Mouse (Mus musculus): ENCODE results near the gene Fads6. TPM values are rescaled to one million over a fixed set of nuclear protein-coding genes. Genes with fewer than 3 reads are reported as not detected.

Fads6 gene
- polyA plus RNA-seq, 1 experiment from 2014 or later, result 0.46 TPM

DNA sequence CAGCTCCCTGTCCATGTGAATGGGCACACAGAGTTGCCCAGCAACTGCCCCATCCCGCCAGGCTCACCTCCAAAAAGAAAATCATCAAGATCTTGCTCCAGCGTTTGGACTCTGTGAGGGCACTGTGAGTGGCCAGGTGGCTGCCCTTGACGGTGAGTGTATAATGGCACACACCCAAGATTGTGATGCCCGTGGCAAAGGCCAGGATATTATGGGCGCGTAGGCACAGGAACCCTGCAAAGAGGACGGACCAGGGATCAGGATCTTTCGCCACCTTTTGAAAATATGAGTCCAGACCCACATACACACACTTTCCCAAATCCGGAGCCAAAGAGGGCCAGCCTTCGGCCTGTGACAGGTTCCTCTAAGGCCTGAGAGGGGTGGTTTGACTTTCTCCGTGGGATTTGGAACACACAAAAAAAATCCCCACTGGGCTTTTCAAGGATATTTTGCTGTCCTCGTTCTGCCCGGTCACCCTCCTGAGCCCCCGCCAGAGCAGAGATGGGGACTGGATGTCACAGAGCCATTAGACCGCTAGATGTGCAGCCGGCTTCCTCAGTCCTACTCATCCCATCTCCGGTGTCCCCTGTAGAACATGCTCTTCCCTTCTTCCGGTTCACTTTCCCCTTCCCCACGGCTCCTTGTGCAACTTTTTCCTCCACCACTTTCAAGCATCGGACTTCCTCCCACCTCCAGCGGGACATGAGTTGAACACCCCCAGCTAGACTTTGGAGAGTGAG lies 822 bp downstream of the Fads6 start:
- Histone ChIP-seq H3K4me2 (replicated peaks) (peak overlapping the region; percentile 82), H3K27me3 (replicated peaks) (peaks cover 26% of the 10 kb centered on the region), H3K27ac (no peak overlapping the region), H3K4me3 (peak overlapping the region; percentile 41), H3K4me1 (peaks cover 7% of the 10 kb centered on the region), H3K36me3 (no peaks in the 10 kb centered on the region), H3K9ac (peak overlapping the region; percentile 59; the same call in 1 of the 2 replicates), H3K9me3 (no peaks in the 10 kb centered on the region)
- WGBS, result 58% methylated on average over 21 of the region's 21 CpGs
- ATAC-seq (ENCODE audit: low FRiP score, low read depth), result no peak

DNA sequence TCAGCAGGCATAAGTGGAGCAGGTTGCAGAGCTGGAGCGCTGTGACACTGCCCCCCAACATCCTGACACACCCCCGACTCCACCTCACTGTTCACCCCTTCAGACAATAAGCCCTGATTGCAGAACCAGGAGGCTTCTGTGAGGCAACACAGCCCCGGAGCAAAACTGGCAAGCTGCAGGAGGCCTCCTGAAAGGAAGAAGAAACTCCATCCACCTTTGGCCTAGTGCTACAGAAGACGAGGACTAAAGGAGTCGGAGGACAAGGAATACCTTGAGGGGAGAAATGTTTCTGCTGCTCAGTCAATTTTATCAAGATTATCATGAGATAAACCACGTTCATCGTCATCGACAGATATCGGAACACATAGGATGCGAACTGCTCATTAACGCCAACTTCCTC lies 1.5 kb downstream of the Fads6 start:
- Histone ChIP-seq H3K9ac (no peak overlapping the region), H3K4me1 (peaks cover 7% of the 10 kb centered on the region), H3K4me3 (no peak overlapping the region), H3K27ac (no peak overlapping the region), H3K27me3 (replicated peaks) (peaks cover 26% of the 10 kb centered on the region), H3K9me3 (no peaks in the 10 kb centered on the region), H3K36me3 (no peaks in the 10 kb centered on the region), H3K4me2 (replicated peaks) (no peak overlapping the region)
- 91% methylated on average over 11 of the region's 11 CpGs for WGBS
- ATAC-seq (ENCODE audit: low FRiP score, low read depth), result no peak

DNA sequence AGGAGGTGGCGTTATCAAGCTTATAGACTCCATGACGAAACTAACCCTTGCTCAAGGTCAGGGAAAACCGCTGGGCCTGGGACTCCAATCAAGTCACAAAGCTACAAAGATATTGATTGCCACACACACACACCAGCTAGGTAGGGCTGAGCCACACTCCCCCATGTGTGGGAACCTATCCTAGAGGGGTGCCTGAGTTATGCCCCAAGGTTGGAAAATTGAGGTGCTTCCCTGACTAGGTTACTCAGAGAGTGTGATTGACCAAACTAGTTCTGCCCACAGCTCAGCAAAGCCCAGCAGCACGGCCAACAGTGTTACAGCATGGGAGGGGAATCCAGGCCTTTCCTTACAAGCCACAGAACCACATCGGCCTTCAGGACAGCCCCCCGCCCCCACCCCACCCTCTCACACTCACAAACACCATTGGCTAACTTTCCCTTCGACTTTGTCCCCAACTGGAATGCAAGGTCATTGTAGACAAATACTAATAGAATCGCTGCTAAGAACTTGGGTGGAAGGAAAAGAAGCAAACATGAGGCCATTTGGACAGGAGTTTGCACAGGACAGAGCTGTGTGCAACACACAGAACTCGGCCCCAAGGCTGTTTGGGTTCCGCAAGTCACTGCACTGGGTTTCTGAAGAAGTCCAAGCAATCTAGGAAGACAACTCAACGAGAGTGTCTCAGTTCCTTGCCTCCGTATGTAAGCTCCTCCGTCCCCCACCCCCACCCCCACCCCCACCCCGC lies 4.7 kb downstream of the Fads6 start:
- no peak overlapping the region for H3K4me3 ChIP-seq
- H3K9me3 ChIP-seq, result no peaks in the 10 kb centered on the region
- no peak overlapping the region for H3K9ac ChIP-seq
- H3K27ac ChIP-seq, result no peak overlapping the region
- no peak overlapping the region for H3K4me2 ChIP-seq (replicated peaks)
- H3K27me3 ChIP-seq (replicated peaks), result peaks cover 17% of the 10 kb centered on the region
- H3K36me3 ChIP-seq, result no peaks in the 10 kb centered on the region
- H3K4me1 ChIP-seq, result peaks cover 7% of the 10 kb centered on the region
- no peak for ATAC-seq (ENCODE audit: low FRiP score, low read depth)
- 79% methylated on average over 14 of the region's 14 CpGs for WGBS

DNA sequence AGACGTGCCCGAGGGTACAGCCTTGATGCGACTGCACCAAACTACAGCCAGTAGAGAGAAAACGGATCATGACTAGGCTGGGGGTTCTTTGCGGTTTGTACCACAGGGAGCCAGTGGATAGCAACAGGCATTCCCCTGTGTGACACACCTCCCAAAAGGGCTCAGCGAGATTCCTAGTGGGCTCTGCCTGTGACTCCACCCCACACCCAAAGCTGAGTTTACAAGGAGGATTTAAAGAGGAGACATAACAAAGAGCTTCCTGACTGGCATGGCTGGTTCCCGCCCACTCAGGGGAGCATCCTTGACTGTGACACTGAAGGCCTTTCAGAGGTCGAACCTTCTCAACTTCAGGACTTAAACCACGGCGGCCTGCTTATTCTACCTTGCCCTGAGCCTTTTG lies 6.0 kb downstream of the Fads6 start:
- no peak for ATAC-seq (ENCODE audit: low FRiP score, low read depth)
- H3K9ac ChIP-seq, result no peak overlapping the region
- no peak overlapping the region for H3K27ac ChIP-seq
- no peak overlapping the region for H3K4me2 ChIP-seq (replicated peaks)
- H3K9me3 ChIP-seq, result no peaks in the 10 kb centered on the region
- H3K4me1 ChIP-seq, result 0 out of 2 replicates have a peak, but pooled peaks cover 1% of the 10 kb centered on the region
- H3K36me3 ChIP-seq, result no peaks in the 10 kb centered on the region
- peaks cover 4% of the 10 kb centered on the region for H3K27me3 ChIP-seq (replicated peaks)
- no peak overlapping the region for H3K4me3 ChIP-seq
- WGBS, result 79% methylated on average over 10 of the region's 10 CpGs

DNA sequence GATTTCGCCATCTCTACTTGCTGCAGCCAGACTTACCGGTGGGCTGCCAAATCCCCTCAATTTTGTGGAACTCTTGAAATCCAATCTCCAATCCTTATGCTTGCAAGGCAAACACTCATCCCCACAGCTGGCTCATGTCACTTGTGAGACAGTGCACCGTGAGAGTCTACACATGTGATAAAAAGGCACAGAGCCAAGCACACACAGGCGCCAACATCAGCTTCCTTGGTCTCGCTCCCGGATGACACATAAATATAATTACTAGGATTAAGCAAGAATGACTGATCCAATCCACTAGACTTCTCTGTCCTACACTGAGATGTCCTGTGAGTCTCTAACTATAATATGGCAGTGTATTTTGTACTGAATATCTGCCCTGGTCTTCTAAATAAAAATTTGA lies 6.5 kb downstream of the Fads6 start:
- Histone ChIP-seq H3K9me3 (no peaks in the 10 kb centered on the region), H3K27me3 (replicated peaks) (no peaks in the 10 kb centered on the region; the same call in 1 of the 2 replicates), H3K27ac (no peak overlapping the region), H3K36me3 (no peaks in the 10 kb centered on the region), H3K4me3 (no peak overlapping the region), H3K9ac (no peak overlapping the region), H3K4me1 (0 out of 2 replicates have a peak, but pooled peaks cover 4% of the 10 kb centered on the region), H3K4me2 (replicated peaks) (no peak overlapping the region)
- ATAC-seq (ENCODE audit: low FRiP score, low read depth), result no peak
- WGBS, result 88% methylated on average over 6 of the region's 6 CpGs

DNA sequence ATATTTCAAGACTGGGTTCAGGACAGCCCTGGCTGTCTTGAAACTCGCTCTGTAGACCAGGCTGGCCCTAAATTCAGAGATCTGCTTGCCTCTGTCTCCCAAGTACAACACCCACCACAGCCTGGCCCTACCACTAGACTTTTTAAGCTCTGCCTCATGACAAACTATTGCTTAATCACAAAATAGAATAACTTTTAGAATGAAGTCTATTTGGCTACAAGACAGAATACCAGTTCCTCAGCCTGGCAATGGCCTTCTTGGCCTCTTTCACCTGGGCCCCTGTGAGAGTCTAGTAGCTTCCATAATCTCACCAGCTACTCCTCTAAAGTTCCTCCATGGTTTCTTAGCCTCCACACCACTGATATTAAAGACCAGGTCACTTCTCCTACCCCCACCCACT lies 7.1 kb downstream of the Fads6 start:
- no peaks in the 10 kb centered on the region for H3K36me3 ChIP-seq
- no peak overlapping the region for H3K4me2 ChIP-seq (replicated peaks)
- H3K4me1 ChIP-seq, result 0 out of 2 replicates have a peak, but pooled peaks cover 4% of the 10 kb centered on the region
- no peak overlapping the region for H3K9ac ChIP-seq
- no peaks in the 10 kb centered on the region for H3K27me3 ChIP-seq (replicated peaks)
- no peaks in the 10 kb centered on the region for H3K9me3 ChIP-seq
- 81% methylated on average over 1 of the region's 1 CpGs for WGBS
- H3K27ac ChIP-seq, result no peak overlapping the region
- no peak for ATAC-seq (ENCODE audit: low FRiP score, low read depth)
- H3K4me3 ChIP-seq, result no peak overlapping the region

DNA sequence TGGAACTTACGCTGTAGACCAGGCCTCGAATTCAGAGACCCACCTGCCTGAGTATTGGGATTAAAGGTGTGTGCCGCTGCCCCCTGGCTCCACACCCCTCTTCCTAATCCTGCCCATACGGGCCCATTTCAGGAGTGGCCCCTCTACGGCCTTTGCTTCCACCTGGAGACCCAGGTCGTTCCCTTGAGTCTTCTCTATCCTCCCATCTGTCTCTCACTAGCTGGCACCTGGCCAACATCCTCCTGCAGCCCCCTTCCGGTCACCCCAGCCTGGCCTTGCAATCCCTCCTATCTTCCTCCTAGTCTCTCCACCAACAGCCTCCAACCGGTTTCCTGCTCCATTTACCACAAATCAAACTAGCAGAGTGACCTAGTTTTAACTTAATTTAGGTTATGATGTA lies 7.6 kb downstream of the Fads6 start:
- WGBS, result 84% methylated on average over 8 of the region's 8 CpGs
- Histone ChIP-seq H3K27ac (no peak overlapping the region), H3K4me3 (no peak overlapping the region), H3K4me1 (0 out of 2 replicates have a peak, but pooled peaks cover 4% of the 10 kb centered on the region), H3K36me3 (no peaks in the 10 kb centered on the region), H3K9me3 (no peaks in the 10 kb centered on the region), H3K27me3 (replicated peaks) (no peaks in the 10 kb centered on the region), H3K9ac (no peak overlapping the region), H3K4me2 (replicated peaks) (no peak overlapping the region)
- ATAC-seq (ENCODE audit: low FRiP score, low read depth), result no peak

DNA sequence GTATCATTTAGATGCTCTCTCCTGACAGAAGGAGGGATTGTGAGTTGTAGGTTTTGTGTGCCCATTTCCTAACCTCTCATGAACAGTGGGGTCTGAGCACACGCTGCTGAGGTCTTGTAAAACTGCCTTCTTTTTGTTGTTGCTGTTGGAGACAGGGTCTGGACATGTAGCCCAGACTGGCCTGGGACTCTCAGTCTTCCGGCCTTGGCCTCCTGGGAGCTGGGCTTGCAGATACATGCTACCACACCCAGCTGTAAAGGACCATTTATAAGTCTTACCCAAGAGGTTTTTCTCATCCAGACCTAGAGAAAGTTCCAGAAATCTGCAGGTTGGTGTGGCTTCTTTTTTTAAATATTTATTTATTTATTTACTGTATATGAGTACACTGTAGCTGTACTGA lies 9.2 kb downstream of the Fads6 start:
- no peaks in the 10 kb centered on the region for H3K27me3 ChIP-seq (replicated peaks)
- no peaks in the 10 kb centered on the region for H3K9me3 ChIP-seq
- no peak overlapping the region for H3K9ac ChIP-seq
- H3K36me3 ChIP-seq, result no peaks in the 10 kb centered on the region
- no peak overlapping the region for H3K27ac ChIP-seq
- H3K4me2 ChIP-seq (replicated peaks), result no peak overlapping the region
- H3K4me1 ChIP-seq, result 0 out of 2 replicates have a peak, but pooled peaks cover 4% of the 10 kb centered on the region
- no peak overlapping the region for H3K4me3 ChIP-seq
- 89% methylated on average over 2 of the region's 2 CpGs for WGBS
- ATAC-seq (ENCODE audit: low FRiP score, low read depth), result no peak

DNA sequence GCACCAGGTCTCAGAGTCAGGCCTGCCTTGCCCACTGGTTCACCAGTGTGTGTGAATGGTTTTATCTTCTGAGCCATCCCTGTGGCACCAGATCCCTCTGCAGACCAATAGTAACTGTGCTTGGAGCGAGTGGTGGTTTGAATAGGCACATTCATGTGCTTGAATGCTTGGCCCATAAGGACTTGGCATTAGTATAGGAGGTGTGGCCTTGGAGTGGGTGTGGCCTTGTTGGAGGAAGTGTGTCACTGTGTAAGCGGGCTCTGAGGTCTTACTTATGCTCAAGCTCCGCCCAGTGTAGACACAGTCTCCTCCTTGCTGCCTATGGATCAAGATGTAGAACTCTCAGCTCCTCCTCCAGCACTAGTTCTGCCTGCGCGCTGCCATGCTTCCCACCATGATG lies 10.1 kb downstream of the Fads6 start:
- Histone ChIP-seq H3K4me2 (replicated peaks) (no peak overlapping the region), H3K9me3 (no peaks in the 10 kb centered on the region), H3K9ac (no peak overlapping the region), H3K4me3 (no peak overlapping the region), H3K4me1 (0 out of 2 replicates have a peak, but pooled peaks cover 4% of the 10 kb centered on the region), H3K27ac (no peak overlapping the region), H3K36me3 (no peaks in the 10 kb centered on the region), H3K27me3 (replicated peaks) (no peaks in the 10 kb centered on the region)
- no peak for ATAC-seq (ENCODE audit: low FRiP score, low read depth)
- WGBS, result 88% methylated on average over 5 of the region's 5 CpGs

DNA sequence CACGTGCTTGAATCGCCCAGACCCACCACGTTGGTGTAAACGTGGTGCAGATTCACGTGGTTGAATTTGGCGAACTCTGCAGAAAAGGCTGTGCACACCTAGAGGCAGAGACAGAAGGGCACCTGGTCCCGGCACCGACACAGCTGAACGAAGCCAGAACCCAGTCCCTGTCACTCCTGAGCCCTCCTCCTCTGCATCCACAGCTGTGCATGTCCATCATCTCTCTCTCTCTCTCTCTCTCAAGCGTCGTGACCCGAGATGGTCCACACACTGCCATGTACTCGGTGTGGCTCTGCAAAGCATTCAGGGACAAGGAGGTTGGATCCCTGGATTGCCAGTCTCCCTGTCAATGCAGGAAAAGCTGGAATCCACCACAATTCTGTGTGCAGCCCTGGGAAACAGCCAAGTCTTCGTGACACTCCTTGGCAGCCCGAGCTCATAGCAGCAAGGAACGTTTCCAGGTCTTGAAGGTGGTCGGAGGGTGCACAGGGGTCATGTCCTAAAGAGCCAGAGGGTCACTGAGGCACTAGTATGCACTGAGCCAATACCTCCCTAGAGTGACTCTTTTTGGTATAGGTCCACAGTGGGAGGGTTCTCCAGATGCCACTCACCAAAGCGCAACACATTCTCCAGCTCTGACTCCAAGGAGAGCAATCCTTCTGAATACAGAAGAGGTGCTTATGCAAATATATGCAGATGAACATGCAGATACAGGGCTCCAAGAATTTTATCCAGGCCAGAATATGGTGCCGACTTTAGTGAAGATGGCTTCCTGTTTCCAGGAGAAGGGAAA lies 11.1 kb downstream of the Fads6 start:
- H3K4me3 ChIP-seq, result no peak overlapping the region
- no peaks in the 10 kb centered on the region for H3K36me3 ChIP-seq
- ATAC-seq (ENCODE audit: low FRiP score, low read depth), result no peak
- no peaks in the 10 kb centered on the region for H3K9me3 ChIP-seq
- H3K27me3 ChIP-seq (replicated peaks), result no peaks in the 10 kb centered on the region
- no peak overlapping the region for H3K27ac ChIP-seq
- H3K4me2 ChIP-seq (replicated peaks), result no peak overlapping the region
- no peak overlapping the region for H3K9ac ChIP-seq
- H3K4me1 ChIP-seq, result 0 out of 2 replicates have a peak, but pooled peaks cover 4% of the 10 kb centered on the region
- 81% methylated on average over 19 of the region's 19 CpGs for WGBS

DNA sequence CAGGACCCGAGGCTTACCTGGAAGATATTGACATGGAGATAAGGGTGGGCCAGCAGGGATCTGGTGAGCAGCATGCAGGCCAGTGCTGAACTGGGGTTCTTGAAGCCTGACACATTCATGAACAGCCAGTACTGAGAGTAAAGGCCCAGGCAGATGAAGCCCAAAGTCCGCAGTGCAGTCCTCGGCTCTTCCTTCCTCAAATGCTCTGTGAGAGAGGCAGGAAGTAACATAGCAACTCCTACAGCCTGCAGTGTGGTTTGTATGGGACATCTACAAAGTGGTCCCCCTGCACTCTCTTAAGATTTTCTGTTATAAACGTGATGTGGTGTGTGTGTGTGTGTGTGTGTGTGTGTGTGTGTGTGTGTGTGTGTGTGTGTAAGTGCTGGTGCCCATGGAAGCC lies 12.2 kb downstream of the Fads6 start:
- no peak for ATAC-seq (ENCODE audit: low FRiP score, low read depth)
- WGBS, result 77% methylated on average over 4 of the region's 4 CpGs
- Histone ChIP-seq H3K9ac (no peak overlapping the region), H3K27ac (no peak overlapping the region), H3K9me3 (no peaks in the 10 kb centered on the region), H3K4me2 (replicated peaks) (no peak overlapping the region), H3K4me3 (no peak overlapping the region), H3K36me3 (no peaks in the 10 kb centered on the region), H3K4me1 (0 out of 2 replicates have a peak, but pooled peaks cover 4% of the 10 kb centered on the region), H3K27me3 (replicated peaks) (no peaks in the 10 kb centered on the region)
